Mouse (Mus musculus) Muller cell, postnatal 12 days (primary cell): ENCODE measurements around the gene Dapl1.

ENCODE experiments used
- DNase-seq: peaks from one replicate; pipeline ENCODE4 v3.0.0-alpha.2; 2015; ENCODE audit errors: inconsistent ontology term

Dapl1 gene

DNA sequence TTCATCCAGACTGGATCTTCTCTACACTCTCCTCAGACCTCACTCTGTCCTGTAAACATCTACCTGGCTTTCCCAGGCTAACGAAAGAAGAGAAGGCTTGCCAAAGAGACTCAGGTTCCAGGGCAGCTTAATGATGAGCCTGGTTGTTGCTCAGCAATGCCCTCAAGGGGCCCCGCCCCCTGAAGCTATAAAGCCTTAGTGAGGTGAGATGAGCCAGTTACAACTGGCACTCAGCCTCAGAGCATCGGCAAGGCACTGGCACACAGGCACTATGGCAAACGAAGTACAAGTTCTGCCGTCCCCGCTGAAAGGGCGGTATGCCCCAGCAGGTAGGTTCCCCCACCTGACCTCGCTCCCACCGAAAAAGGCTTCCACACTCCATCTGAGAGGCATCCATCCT, at the start of gene Dapl1:
Dapl1 (plus strand) TSS at position 216 of the 400 bp plus-strand sequence.
- DNase-seq = peak; percentile 95

DNA sequence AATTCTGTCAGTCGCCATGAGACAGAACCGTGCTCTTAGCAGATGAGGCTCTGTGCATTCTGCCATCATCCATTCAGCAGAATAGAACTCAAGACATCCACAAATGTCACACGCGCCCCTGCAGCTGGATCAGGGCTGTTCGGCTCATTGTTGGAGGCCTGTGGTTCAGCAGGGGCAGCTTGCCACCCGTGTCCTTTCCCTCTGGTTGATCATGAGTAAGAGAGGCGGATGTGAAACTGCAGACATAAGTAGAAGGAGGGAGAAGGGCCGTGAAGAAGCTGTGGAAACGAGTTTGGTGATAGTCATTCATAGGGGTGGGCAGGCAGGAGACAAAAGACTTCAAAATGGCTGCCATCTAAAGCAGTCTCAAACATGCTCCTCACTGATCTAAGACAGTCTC, 49.6 kb upstream of the Dapl1 start:
- DNase-seq = no peak

- DNase-seq = peak; percentile 87
Observed at GRCm38 (mm10) chr2:59437684-59438393, 46.6 kb upstream of the Dapl1 start.

- peak; percentile 66 for DNase-seq
Observed at GRCm38 (mm10) chr2:59438479-59438935, 45.9 kb upstream of the Dapl1 start.

GRCm38 (mm10) chr2:59439824-59440223, 44.6 kb upstream of the Dapl1 start:
- DNase-seq = no peak

GRCm38 (mm10) chr2:59440481-59440880, 44.0 kb upstream of the Dapl1 start:
- peak; percentile 67 for DNase-seq

- DNase-seq = no peak
Observed at GRCm38 (mm10) chr2:59441681-59442080, 42.8 kb upstream of the Dapl1 start.

DNA sequence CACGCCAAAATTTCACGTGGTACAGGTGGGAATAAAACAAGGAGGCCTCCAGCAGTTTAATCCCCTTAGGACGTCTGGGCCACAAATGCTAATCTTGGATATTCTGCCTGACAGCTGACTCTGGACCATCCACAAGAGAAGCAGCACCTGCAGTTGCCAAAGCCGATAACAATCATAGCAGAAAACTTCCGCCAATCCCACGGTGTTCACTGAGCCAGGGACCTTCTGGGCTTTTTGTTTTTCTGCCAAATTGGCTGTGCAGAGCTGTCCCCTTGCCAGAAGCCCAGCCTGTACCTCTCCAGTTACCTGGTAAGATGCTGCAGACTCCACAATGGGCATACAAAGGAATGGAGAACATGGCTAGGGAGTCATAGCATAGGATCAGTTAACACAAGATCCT, 37.8 kb upstream of the Dapl1 start:
- DNase-seq = peak; percentile 43

GRCm38 (mm10) chr2:59447712-59448111, 36.7 kb upstream of the Dapl1 start:
- DNase-seq = no peak

DNA sequence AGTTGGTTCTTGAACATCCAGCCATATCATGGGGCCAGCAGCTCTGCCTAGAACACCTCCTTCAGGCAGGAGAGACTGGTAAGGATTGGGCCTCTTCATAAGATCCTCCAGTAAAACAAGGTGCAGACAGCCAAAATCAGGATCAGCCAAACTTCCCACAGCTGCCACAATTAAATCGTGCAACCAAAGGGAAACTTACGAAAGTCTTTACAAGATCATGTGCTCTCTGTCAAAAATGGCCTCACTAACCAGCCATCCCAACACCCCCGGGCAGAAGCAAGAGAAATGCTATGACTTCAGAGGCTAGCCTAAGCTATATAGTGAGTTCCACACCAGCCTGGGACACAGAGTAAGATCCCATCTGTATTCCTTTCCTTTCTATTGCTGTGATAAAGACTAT, 35.9 kb upstream of the Dapl1 start:
- no peak for DNase-seq

GRCm38 (mm10) chr2:59448921-59449320, 35.5 kb upstream of the Dapl1 start:
- no peak for DNase-seq

- no peak for DNase-seq
Observed at GRCm38 (mm10) chr2:59451675-59452074, 32.8 kb upstream of the Dapl1 start.

- peak; percentile 35 for DNase-seq
Observed at GRCm38 (mm10) chr2:59452102-59452501, 32.4 kb upstream of the Dapl1 start.

DNA sequence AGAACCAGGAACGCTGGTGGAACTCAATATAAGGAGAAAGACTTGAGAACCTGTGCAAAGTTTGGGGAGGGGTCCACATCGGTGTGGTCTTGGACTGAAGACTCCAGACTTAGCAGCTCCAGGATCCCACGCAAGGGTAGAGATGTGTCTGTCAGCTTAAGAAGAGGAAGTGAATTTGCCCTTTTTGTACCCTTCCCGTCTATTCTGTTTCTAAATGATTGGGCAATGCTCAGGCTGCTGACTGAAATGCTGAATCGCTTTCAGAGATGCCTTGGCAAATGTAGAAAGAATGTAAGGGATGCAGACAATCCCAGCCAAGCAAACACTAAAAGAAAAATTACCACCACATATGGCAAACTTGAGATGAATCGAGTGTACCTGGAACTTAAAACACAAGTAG, 22.4 kb upstream of the Dapl1 start:
- peak; percentile 79 for DNase-seq

DNA sequence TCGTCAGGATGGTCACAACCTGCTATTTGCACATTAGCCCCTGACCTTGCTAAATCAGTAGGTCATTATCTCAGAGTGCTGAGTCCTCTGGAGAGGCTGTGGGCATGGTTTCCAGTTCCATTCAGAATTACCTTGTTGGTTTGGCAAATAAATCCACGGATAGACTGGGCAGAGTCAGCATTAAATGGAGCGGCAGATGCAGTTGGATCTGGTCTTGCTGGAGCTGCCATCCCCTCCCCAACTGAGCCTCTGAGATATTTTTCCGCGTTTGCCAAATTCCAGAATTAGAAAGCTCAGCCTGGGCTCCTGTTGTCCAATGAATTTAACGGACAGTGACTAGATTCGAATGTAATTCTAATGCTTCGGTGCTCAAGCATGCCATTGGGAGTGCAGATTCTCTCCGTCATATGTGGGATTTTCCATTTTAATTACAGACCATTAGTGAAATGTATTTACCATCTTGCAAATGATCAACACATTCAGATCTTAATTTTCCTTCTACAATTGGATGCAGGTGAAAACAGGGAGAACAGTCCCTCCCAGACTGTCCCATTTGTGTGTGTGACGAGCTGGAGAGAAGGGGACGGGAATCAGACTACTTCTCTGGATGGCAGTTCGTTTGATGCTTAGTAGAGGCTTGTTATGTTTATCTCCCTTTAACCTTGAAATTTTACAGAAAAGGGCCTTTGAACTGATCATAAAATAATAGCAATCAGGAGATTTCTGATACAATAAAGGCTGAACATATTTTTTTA, 20.8 kb upstream of the Dapl1 start:
- peak; percentile 93 for DNase-seq

DNA sequence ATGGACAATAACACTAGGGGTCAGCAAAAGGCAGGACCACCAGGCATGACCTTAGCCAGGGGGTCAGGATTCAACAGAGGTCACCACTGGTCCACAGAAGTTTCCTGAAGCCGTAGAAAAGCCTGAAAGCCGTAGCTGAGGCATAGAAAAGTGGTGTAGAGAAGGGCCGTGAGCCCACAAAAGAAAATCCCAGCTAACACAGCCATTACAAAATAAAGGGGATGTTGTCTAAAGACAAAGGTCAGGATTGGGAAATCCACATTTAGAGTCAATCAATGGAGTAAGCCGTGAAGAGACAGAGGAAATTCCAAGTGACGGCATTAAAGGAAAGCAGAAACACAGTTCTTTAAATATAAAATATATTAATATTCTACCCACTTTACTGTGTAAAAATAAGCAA, 18.8 kb upstream of the Dapl1 start:
- DNase-seq = no peak

DNA sequence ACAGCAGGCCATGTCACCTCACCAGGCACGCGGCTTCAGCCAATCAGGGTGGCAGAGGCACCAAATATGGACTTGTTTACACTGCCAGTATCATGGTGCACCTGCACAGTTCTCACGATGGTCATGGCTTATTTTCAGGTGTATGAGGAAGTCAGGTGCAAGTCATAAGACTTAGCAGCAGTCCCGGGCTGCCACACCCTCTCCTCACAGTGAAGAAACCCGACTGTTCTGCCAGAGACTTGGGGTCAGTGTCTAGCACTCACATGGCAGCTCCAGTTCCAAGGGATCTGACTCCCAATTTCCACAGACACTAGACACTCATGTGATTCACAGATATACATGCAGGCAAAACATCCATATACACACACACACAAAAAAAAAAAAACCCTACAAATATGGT, 18.1 kb upstream of the Dapl1 start:
- DNase-seq = no peak

DNA sequence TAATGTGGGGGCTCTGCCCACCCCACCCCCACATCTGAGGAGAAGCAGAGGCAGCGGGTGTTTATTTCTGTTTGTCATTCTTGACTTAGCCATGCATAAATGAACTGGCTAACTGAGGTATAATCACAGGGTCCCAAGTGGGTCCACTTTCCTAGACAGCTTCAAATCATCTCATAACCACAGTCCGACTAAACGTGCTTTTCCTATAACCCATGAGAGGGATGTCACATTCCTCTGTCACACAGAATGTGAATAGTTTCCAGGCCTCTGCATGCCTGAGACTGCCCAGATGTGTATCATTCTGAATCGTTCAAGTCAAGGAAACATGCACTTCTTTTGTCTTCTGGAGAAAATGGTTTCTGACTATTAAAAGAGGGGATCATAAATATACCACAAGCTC, 17.4 kb upstream of the Dapl1 start:
- no peak for DNase-seq

DNA sequence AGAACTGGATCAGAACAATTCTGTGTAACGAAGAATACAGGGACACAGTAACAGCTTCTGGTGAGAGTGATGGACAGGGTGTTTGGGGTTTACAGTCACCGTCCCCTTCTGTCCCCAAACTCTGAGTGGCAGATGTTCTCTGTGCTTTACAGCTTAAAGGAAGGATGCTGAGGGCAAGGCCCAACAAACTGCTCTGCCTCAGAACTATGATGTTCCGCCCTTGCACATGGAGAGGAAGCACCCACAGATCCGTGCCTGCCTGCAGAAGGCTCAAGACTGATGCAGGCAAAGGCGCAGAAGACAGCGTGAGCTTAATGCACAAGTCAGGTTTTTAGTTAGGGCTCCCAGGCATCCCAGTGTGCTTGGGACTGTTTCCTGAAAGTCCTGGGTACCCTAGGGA, 16.5 kb upstream of the Dapl1 start:
- no peak for DNase-seq

- DNase-seq = no peak
Observed at GRCm38 (mm10) chr2:59469590-59470245, 14.7 kb upstream of the Dapl1 start.

GRCm38 (mm10) chr2:59470326-59471031, 14.0 kb upstream of the Dapl1 start:
- peak; percentile 82 for DNase-seq
